Mouse (Mus musculus) CH12.LX (cell line): Measurements from ENCODE around the gene Atxn7. TPM values are rescaled to one million over a fixed set of nuclear protein-coding genes. Genes with fewer than 3 reads are reported as not detected.

Experiments used
- DNase-seq: peaks from one replicate; pipeline ENCODE4 v3.0.0-alpha.2; 2013; ENCODE audit errors: extremely low read depth
- H3K27ac ChIP-seq: 2 replicates; pipeline ENCODE4 v1.5.1; 2012; ENCODE audit warnings: low read depth, mild to moderate bottlenecking, control low read depth, moderate library complexity; ENCODE audit not compliant: insufficient read depth
- H3K27me3 ChIP-seq: replicated peaks from 2 replicates; pipeline ENCODE3; 2012; ENCODE audit warnings: inconsistent platforms
- H3K36me3 ChIP-seq, 2 experiments: replicated peaks in 1 of 2; 2 replicates each; pipeline versions ENCODE3 to v1.6.1; 2012; ENCODE audit warnings: inconsistent platforms in 1 of 2, low read length in 1 of 2, mild to moderate bottlenecking in 1 of 2, mixed read lengths in 1 of 2, moderate library complexity in 1 of 2; ENCODE audit not compliant: control insufficient read depth in 1 of 2, insufficient read depth in 1 of 2
- H3K4me1 ChIP-seq, 2 experiments: 2 replicates each; pipeline ENCODE4 v1.6.1; 2012; ENCODE audit warnings: inconsistent platforms in 1 of 2, moderate library complexity in 1 of 2; ENCODE audit not compliant: insufficient read depth in 2 of 2, control insufficient read depth in 1 of 2
- H3K4me2 ChIP-seq: 2 replicates; pipeline ENCODE4 v1.6.1; 2012; ENCODE audit warnings: low read depth, mild to moderate bottlenecking, control low read depth; ENCODE audit not compliant: poor library complexity, insufficient read depth, severe bottlenecking
- H3K4me3 ChIP-seq, 3 experiments: fragments of 150-350 bp in 1 of 3; sonication (generic) in 1 of 3; replicated peaks in 1 of 3; 2 replicates each; pipeline versions ENCODE3 to v1.5.1; 2011 to 2012; ENCODE audit warnings: low read depth in 2 of 3, low read length in 2 of 3, mild to moderate bottlenecking in 2 of 3, moderate library complexity in 2 of 3, control low read depth in 1 of 3, improper control_type of control experiment in 1 of 3, inconsistent platforms in 1 of 3, mixed read lengths in 1 of 3; ENCODE audit not compliant: poor library complexity in 1 of 3
- H3K79me2 ChIP-seq: replicated peaks from 2 replicates; pipeline ENCODE4 v1.6.1; 2012; ENCODE audit warnings: mild to moderate bottlenecking, moderate library complexity; ENCODE audit not compliant: control insufficient read depth, poor library complexity, insufficient read depth, severe bottlenecking; ENCODE audit errors: extremely low read depth
- H3K9ac ChIP-seq: 2 replicates; pipeline ENCODE4 v1.6.1; 2012; ENCODE audit warnings: low read depth, mild to moderate bottlenecking, control low read depth, moderate library complexity; ENCODE audit not compliant: insufficient read depth
- H3K9me3 ChIP-seq: replicated peaks from 2 replicates; pipeline ENCODE3; 2012; ENCODE audit warnings: low read length, inconsistent platforms, mixed read lengths
- CHD2 ChIP-seq: IDR thresholded peaks from 2 replicates; pipeline ENCODE4 v1.6.1; 2011; ENCODE audit warnings: low read length, improper control_type of control experiment
- CTCF ChIP-seq, 2 experiments: IDR thresholded peaks in 1 of 2; conservative IDR thresholded peaks in 1 of 2; 2 replicates each; pipeline ENCODE4 v1.5.1; 2011 to 2012; ENCODE audit warnings: low read depth in 2 of 2, low read length in 2 of 2, improper control_type of control experiment in 1 of 2, inconsistent platforms in 1 of 2, mild to moderate bottlenecking in 1 of 2, moderate library complexity in 1 of 2
- E2F4 ChIP-seq: IDR thresholded peaks from 2 replicates; pipeline ENCODE4 v1.6.1; 2011; ENCODE audit warnings: low read depth, low read length, improper control_type of control experiment; ENCODE audit not compliant: insufficient replicate concordance
- ELF1 ChIP-seq: IDR thresholded peaks from 2 replicates; pipeline ENCODE4 v1.6.1; 2014; ENCODE audit warnings: low read depth, mild to moderate bottlenecking, inconsistent platforms, low read length, improper control_type of control experiment
- EP300 ChIP-seq: IDR thresholded peaks from 2 replicates; pipeline ENCODE4 v1.6.1; 2011; ENCODE audit warnings: low read length, improper control_type of control experiment
- GABPA ChIP-seq: IDR thresholded peaks from 2 replicates; pipeline ENCODE4 v1.6.1; 2012; ENCODE audit warnings: low read depth, low read length, improper control_type of control experiment, inconsistent platforms; ENCODE audit not compliant: insufficient replicate concordance
- HCFC1 ChIP-seq: IDR thresholded peaks from 2 replicates; pipeline ENCODE4 v1.6.1; 2012; ENCODE audit warnings: low read depth, mild to moderate bottlenecking, inconsistent platforms, low read length, improper control_type of control experiment
- KAT2A ChIP-seq: IDR thresholded peaks from 2 replicates; pipeline ENCODE4 v1.6.1; 2012; ENCODE audit warnings: low read length, improper control_type of control experiment, inconsistent platforms; ENCODE audit not compliant: insufficient replicate concordance
- MAFK ChIP-seq: IDR thresholded peaks from 2 replicates; pipeline ENCODE4 v1.6.1; 2011; ENCODE audit warnings: low read length, improper control_type of control experiment; ENCODE audit not compliant: insufficient replicate concordance
- MEF2A ChIP-seq: IDR thresholded peaks from 2 replicates; pipeline ENCODE4 v1.6.1; 2014; ENCODE audit warnings: low read depth, mild to moderate bottlenecking, inconsistent platforms, low read length, improper control_type of control experiment, borderline replicate concordance
- MXI1 ChIP-seq: IDR thresholded peaks from 2 replicates; pipeline ENCODE4 v1.6.1; 2011; ENCODE audit warnings: mild to moderate bottlenecking, low read depth, low read length, improper control_type of control experiment
- MYC ChIP-seq: IDR thresholded peaks from 2 replicates; pipeline ENCODE4 v1.6.1; 2011; ENCODE audit warnings: low read depth, mild to moderate bottlenecking, improper control_type of control experiment, low read length
- NELFE ChIP-seq: IDR thresholded peaks from 2 replicates; pipeline ENCODE4 v1.6.1; 2011; ENCODE audit warnings: low read depth, low read length, improper control_type of control experiment
- NRF1 ChIP-seq: IDR thresholded peaks from 2 replicates; pipeline ENCODE4 v1.6.1; 2014; ENCODE audit warnings: low read depth, mild to moderate bottlenecking, inconsistent platforms, low read length, improper control_type of control experiment, moderate library complexity
- PAX5 ChIP-seq: IDR thresholded peaks from 2 replicates; pipeline ENCODE4 v1.6.1; 2012; ENCODE audit warnings: low read length, inconsistent platforms, mixed read lengths
- POLR2A ChIP-seq: IDR thresholded peaks from 2 replicates; pipeline ENCODE4 v1.6.1; 2011; ENCODE audit warnings: low read depth, mild to moderate bottlenecking, improper control_type of control experiment, low read length
- SIN3A ChIP-seq: IDR thresholded peaks from 2 replicates; pipeline ENCODE4 v1.6.1; 2012; ENCODE audit warnings: low read length, improper control_type of control experiment, inconsistent platforms
- SMC3 ChIP-seq: IDR thresholded peaks from 2 replicates; pipeline ENCODE4 v1.6.1; 2011; ENCODE audit warnings: low read depth, low read length, improper control_type of control experiment
- TBP ChIP-seq: conservative IDR thresholded peaks from 2 replicates; pipeline ENCODE4 v1.6.1; 2011; ENCODE audit warnings: low read depth, low read length, improper control_type of control experiment
- TCF12 ChIP-seq: IDR thresholded peaks from 2 replicates; pipeline ENCODE4 v1.6.1; 2014; ENCODE audit warnings: low read depth, mild to moderate bottlenecking, inconsistent platforms, low read length, improper control_type of control experiment
- USF2 ChIP-seq: conservative IDR thresholded peaks from 2 replicates; pipeline ENCODE4 v1.6.1; 2011; ENCODE audit warnings: low read depth, low read length, improper control_type of control experiment
- dilution Hi-C: fragments of 300-500 bp; cut with MboI; formaldehyde crosslinking; loops from 2 replicates; pipeline ENCODE4 v1.14.3; 2020; ENCODE audit warnings: low sequenced_read_pairs; ENCODE audit not compliant: extremely low pct_unique_long_range_greater_than_20kb, extremely low pct_ligation_motif_present
- in situ Hi-C: fragments of 300-500 bp; cut with MboI; formaldehyde crosslinking; loops from 3 replicates; pipeline ENCODE4 v1.14.3; 2019; ENCODE audit warnings: low sequenced_read_pairs, low pct_ligation_motif_present, low pct_unique_long_range_greater_than_20kb, mixed read lengths
- polyA plus RNA-seq: library from polyadenylated mRNA; unstranded; fragments of >175 nt; gene quantifications from 2 replicates; pipeline ENCODE4 v1.2.1, GENCODE M21; 2012; ENCODE audit warnings: low read depth; ENCODE audit not compliant: insufficient read length
- total RNA-seq, 2 experiments: library from RNA; depleted of rRNA; stranded (reverse); fragments of 300-350 nt in 1 of 2; fragments of >200 nt in 1 of 2; gene quantifications; 2 replicates each; pipeline ENCODE4 v1.2.3; 2012 to 2014

The Atxn7 gene
- total and polyA plus RNA-seq, 3 experiments = 2.1 to 6.6 (median 2.3) TPM

DNA sequence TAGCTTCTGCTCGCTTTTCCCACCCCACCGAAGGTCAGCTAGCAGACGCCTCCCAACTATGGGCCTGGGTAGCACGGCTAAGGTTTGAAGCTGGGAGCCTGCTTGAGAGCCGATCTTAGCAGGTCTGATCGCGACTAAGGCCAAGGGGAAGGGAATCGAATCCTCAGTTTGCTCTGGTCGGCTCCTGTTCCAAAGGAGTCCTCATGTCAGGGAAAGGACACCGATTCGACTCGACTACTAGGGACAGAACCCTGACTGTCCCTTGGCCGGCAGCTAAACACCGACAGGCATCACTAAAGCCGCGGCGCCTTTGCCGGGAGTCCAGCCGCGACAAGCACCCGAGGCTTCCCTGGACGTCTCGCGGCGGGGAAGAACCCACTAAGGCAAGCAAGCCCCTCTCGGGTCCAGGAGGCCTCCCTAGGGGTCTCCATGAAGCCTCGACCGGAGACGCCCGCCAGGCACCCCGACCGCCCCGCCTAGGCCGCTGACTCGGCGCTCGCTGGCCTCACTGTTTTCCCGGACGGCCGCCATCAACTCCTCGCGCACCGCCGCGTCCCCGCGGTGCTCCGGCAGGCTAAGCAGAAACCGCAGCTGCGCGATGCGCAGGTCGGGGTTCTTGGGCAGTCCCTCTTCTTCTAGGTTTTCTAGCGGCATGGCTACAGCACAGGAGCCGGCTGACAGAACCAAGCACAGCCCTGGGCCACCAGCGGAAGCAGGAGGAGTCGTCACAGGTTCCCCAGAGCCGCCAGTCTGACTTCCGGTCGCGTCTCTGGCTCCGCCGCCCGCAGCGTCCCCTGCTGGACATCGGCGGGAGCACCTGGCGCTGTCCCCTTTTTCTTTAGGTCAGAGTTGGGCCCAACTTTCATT, 159.2 kb downstream of the Atxn7 start, which contains the start of gene Psmd6:
TSS of gene Psmd6 (minus strand) at position 755 of the 867 bp plus-strand sequence.
- DNase-seq = peak; percentile 85
- Histone ChIP-seq H3K9me3 (no peaks in the 10 kb centered on the region), H3K9ac (peak within 1 kb of the TSS; percentile 96), H3K36me3 (peaks cover 22 to 42% of the 10 kb centered on the region in 2 experiments), H3K4me1 (peaks cover 6 to 20% of the 10 kb centered on the region in 2 experiments), H3K4me2 (peak within 1 kb of the TSS; percentile 68), H3K27me3 (no peaks in the 10 kb centered on the region), H3K27ac (no peak within 1 kb of the TSS), H3K79me2 (peaks cover 16% of the 10 kb centered on the region), H3K4me3 (peak within 1 kb of the TSS; percentile 79 to 95 (median 89))
- in situ Hi-C loops = no loop called here
- dilution Hi-C loops = no loop called here
- TF ChIP-seq SIN3A (no peak; the same call in 1 of the 2 replicates), NRF1 (no peak), MEF2A (peak; percentile 51; the same call in 1 of the 2 replicates), HCFC1 (peak; percentile 92), MAFK (no peak), NELFE (peak; percentile 80), TBP (peak; percentile 65; the same call in 1 of the 2 replicates), ELF1 (peak; percentile 66), MXI1 (peak; percentile 74; the same call in 1 of the 2 replicates), CTCF (conservative IDR thresholded peaks at IDR 0.05 in 1 of 2, IDR thresholded peaks at IDR 0.05 in 1 of 2; ENCODE audit: low read depth in 2 of 2, low read length in 2 of 2) (peak; percentile 58 to 96; a peak in 3 of 4 replicates), CHD2 (no peak), SMC3 (no peak), POLR2A (peak; percentile 90), GABPA (peak; percentile 57; the same call in 1 of the 2 replicates), PAX5 (no peak), USF2 (no peak), TCF12 (peak; percentile 81), EP300 (no peak), MYC (no peak), E2F4 (no peak), KAT2A (peak; percentile 78; the same call in 1 of the 2 replicates)

Other genes starting within 250 kb of the Atxn7 start
- gene Gm281, start 47.0 kb upstream of the Atxn7 start, total RNA-seq (2012; rRNA removed) = not detected in 2 replicates
- gene Gm281, start 47.0 kb upstream of the Atxn7 start, total RNA-seq (2014; rRNA removed) = not detected in 2 replicates
- gene Gm281, start 47.0 kb upstream of the Atxn7 start, polyA plus RNA-seq = not detected in 2 replicates
- gene Thoc7, start 412 bp downstream of the Atxn7 start, total RNA-seq (2012; rRNA removed) = 98.6 and 104 TPM in 2 replicates
- 209 and 218 TPM in 2 replicates for gene Thoc7, start 412 bp downstream of the Atxn7 start, total RNA-seq (2014; rRNA removed)
- gene Thoc7, start 412 bp downstream of the Atxn7 start, polyA plus RNA-seq = 162 and 209 TPM in 2 replicates
- 129 and 183 TPM in 2 replicates for gene Psmd6, start 159.5 kb downstream of the Atxn7 start, total RNA-seq (2012; rRNA removed)
- 307 and 344 TPM in 2 replicates for gene Psmd6, start 159.5 kb downstream of the Atxn7 start, total RNA-seq (2014; rRNA removed)
- 207 and 244 TPM in 2 replicates for gene Psmd6, start 159.5 kb downstream of the Atxn7 start, polyA plus RNA-seq
- not detected in 2 replicates for gene Olfr720, start 225.4 kb downstream of the Atxn7 start, total RNA-seq (2012; rRNA removed)
- gene Olfr720, start 225.4 kb downstream of the Atxn7 start, total RNA-seq (2014; rRNA removed) = not detected in 2 replicates
- gene Olfr720, start 225.4 kb downstream of the Atxn7 start, polyA plus RNA-seq = not detected in 2 replicates